Mouse (Mus musculus) embryonic facial prominence, embryonic 14.5 days (tissue): ENCODE measurements around the gene Atxn10. TPM values are rescaled to one million over a fixed set of nuclear protein-coding genes. Genes with fewer than 3 reads are reported as not detected.
"Not testable (repeated sequence)": the region's sequence is repeated elsewhere in the genome, so short reads cannot be mapped to it uniquely, and the experiment has no call there.

Source experiments
- ATAC-seq: fragments of 200-750 bp; cut with Nextera tagmentation; 2 replicates; pipeline ENCODE4 v1.8.0; 2017; ENCODE audit warnings: low read depth, moderate number of reproducible peaks, moderate TSS enrichment
- DNase-seq: peaks from one replicate; pipeline ENCODE4 v3.0.0-alpha.2; 2015; ENCODE audit warnings: low spot score
- H3K27ac ChIP-seq: fragments of 300-500 bp; sonication (generic); replicated peaks from 2 replicates; pipeline ENCODE4 v1.5.1; 2014; ENCODE audit warnings: low read depth, mild to moderate bottlenecking, low read length, moderate library complexity
- H3K27me3 ChIP-seq: fragments of 300-500 bp; sonication (generic); replicated peaks from 2 replicates; pipeline ENCODE4 v1.6.1; 2014; ENCODE audit warnings: low read length; ENCODE audit not compliant: control insufficient read depth, insufficient read depth
- H3K36me3 ChIP-seq: fragments of 300-500 bp; sonication (generic); 2 replicates; pipeline ENCODE4 v1.6.1; 2014; ENCODE audit warnings: low read length, mixed read lengths; ENCODE audit not compliant: control insufficient read depth, insufficient read depth
- H3K4me1 ChIP-seq: fragments of 300-500 bp; sonication (generic); 2 replicates; pipeline ENCODE4 v1.6.1; 2014; ENCODE audit warnings: antibody characterized with exemption, low read length; ENCODE audit not compliant: control insufficient read depth, insufficient read depth
- H3K4me2 ChIP-seq: fragments of 300-500 bp; sonication (generic); 2 replicates; pipeline ENCODE4 v1.6.1; 2014; ENCODE audit warnings: low read depth, mild to moderate bottlenecking, low read length, moderate library complexity, mixed read lengths
- H3K4me3 ChIP-seq: fragments of 300-500 bp; sonication (generic); 2 replicates; pipeline ENCODE4 v1.5.1; 2014; ENCODE audit warnings: low read depth, mild to moderate bottlenecking, low read length
- H3K9ac ChIP-seq: fragments of 300-500 bp; sonication (generic); 2 replicates; pipeline ENCODE4 v1.6.1; 2014; ENCODE audit warnings: low read depth, mild to moderate bottlenecking, low read length, moderate library complexity, mixed read lengths
- H3K9me3 ChIP-seq: fragments of 300-500 bp; sonication (generic); 2 replicates; pipeline ENCODE4 v1.6.1; 2016; ENCODE audit warnings: low read length; ENCODE audit not compliant: control insufficient read depth
- WGBS: fragments of 180-500 bp; shearing (Covaris S2); extraction: QIAGEN DNeasy Blood & Tissue Kit; methylation state at CpG from one replicate; pipeline ENCODE4 v1.1.7; 2014; 5-methylcytosine and 5-hydroxymethylcytosine counted together
- polyA plus RNA-seq: library from polyadenylated mRNA; unstranded; fragments of >200 nt; fragmentation: Nextera tagmentation; extraction: Ambion mirVana; gene quantifications from 2 replicates; pipeline ENCODE4 v1.2.1, GENCODE M21; 2014

Gene Atxn10
- polyA plus RNA-seq, 1 experiment from 2014 or later: 261 TPM

GRCm38 (mm10) chr15:85327808-85328207 is 8.2 kb upstream of the Atxn10 start:
- DNase-seq (no peak), ATAC-seq (no peak)
- Histone ChIP-seq H3K27me3 (no peaks in the 10 kb centered on the region), H3K4me2 (no peak overlapping the region), H3K4me1 (no peaks in the 10 kb centered on the region), H3K9ac (no peak overlapping the region), H3K27ac (no peak overlapping the region), H3K36me3 (no peaks in the 10 kb centered on the region), H3K9me3 (no peaks in the 10 kb centered on the region), H3K4me3 (no peak overlapping the region)
- WGBS: 61% methylated on average over 11 of the region's 11 CpGs

GRCm38 (mm10) chr15:85328455-85328854 is 7.6 kb upstream of the Atxn10 start:
- H3K27ac ChIP-seq, H3K4me1 ChIP-seq, H3K4me2 ChIP-seq, H3K9me3 ChIP-seq, H3K9ac ChIP-seq, H3K27me3 ChIP-seq, H3K36me3 ChIP-seq, H3K4me3 ChIP-seq, DNase-seq, ATAC-seq: not testable (repeated sequence)
- WGBS: 86% methylated on average over 2 of the region's 2 CpGs

GRCm38 (mm10) chr15:85329096-85329495 is 6.9 kb upstream of the Atxn10 start:
- Histone ChIP-seq H3K9me3 (no peaks in the 10 kb centered on the region), H3K9ac (no peak overlapping the region), H3K4me3 (no peak overlapping the region), H3K4me2 (no peak overlapping the region), H3K4me1 (no peaks in the 10 kb centered on the region), H3K27ac (no peak overlapping the region), H3K36me3 (no peaks in the 10 kb centered on the region), H3K27me3 (no peaks in the 10 kb centered on the region)
- WGBS: 91% methylated on average over 5 of the region's 5 CpGs
- DNase-seq (no peak), ATAC-seq (no peak)

GRCm38 (mm10) chr15:85330024-85330423 is 6.0 kb upstream of the Atxn10 start:
- Histone ChIP-seq H3K27ac (no peak overlapping the region), H3K4me1 (no peaks in the 10 kb centered on the region), H3K4me3 (no peak overlapping the region), H3K9ac (no peak overlapping the region), H3K4me2 (no peak overlapping the region), H3K9me3 (no peaks in the 10 kb centered on the region), H3K36me3 (no peaks in the 10 kb centered on the region), H3K27me3 (no peaks in the 10 kb centered on the region)
- ATAC-seq (no peak), DNase-seq (no peak)
- WGBS: 64% methylated on average over 6 of the region's 6 CpGs

- H3K27ac ChIP-seq, H3K36me3 ChIP-seq, H3K9ac ChIP-seq, ATAC-seq, H3K4me2 ChIP-seq, H3K27me3 ChIP-seq, H3K4me3 ChIP-seq, H3K9me3 ChIP-seq, DNase-seq, H3K4me1 ChIP-seq: not testable (repeated sequence)
- 89% methylated on average over 6 of the region's 6 CpGs for WGBS
Measured at GRCm38 (mm10) chr15:85333511-85333910, 2.5 kb upstream of the Atxn10 start.

- no peak overlapping the region for H3K27ac ChIP-seq
- H3K4me1 ChIP-seq: peaks cover 8% of the 10 kb centered on the region
- DNase-seq (no peak), ATAC-seq (no peak)
- H3K27me3 ChIP-seq: no peaks in the 10 kb centered on the region
- H3K4me3 ChIP-seq: no peak overlapping the region
- 71% methylated on average over 3 of the region's 3 CpGs for WGBS
- no peak overlapping the region for H3K9ac ChIP-seq
- no peaks in the 10 kb centered on the region for H3K36me3 ChIP-seq
- no peaks in the 10 kb centered on the region for H3K9me3 ChIP-seq
- no peak overlapping the region for H3K4me2 ChIP-seq
Measured at GRCm38 (mm10) chr15:85334234-85334633, 1.8 kb upstream of the Atxn10 start.

GRCm38 (mm10) chr15:85336301-85336991 is 401 bp downstream of the Atxn10 start:
- peak; percentile 95 for ATAC-seq
- H3K9ac ChIP-seq: peak overlapping the region; percentile 97
- H3K4me2 ChIP-seq: peak overlapping the region; percentile 75
- H3K4me3 ChIP-seq: peak overlapping the region; percentile 90
- 1% methylated on average over 27 of the region's 54 CpGs for WGBS
- DNase-seq: peak; percentile 94
- peaks cover 8% of the 10 kb centered on the region for H3K4me1 ChIP-seq
- peak overlapping the region; percentile 96 for H3K27ac ChIP-seq
- H3K9me3 ChIP-seq: no peaks in the 10 kb centered on the region
- H3K27me3 ChIP-seq: no peaks in the 10 kb centered on the region
- H3K36me3 ChIP-seq: no peaks in the 10 kb centered on the region

GRCm38 (mm10) chr15:85337219-85337618 is 1.2 kb downstream of the Atxn10 start:
- Histone ChIP-seq H3K36me3 (no peaks in the 10 kb centered on the region), H3K27me3 (no peaks in the 10 kb centered on the region), H3K4me1 (peaks cover 8% of the 10 kb centered on the region), H3K9me3 (no peaks in the 10 kb centered on the region), H3K4me3 (peak overlapping the region; percentile 90), H3K27ac (peak overlapping the region; percentile 96), H3K9ac (peak overlapping the region; percentile 97), H3K4me2 (peak overlapping the region; percentile 75)
- ATAC-seq (no peak), DNase-seq (no peak)
- 46% methylated on average over 9 of the region's 9 CpGs for whole genome bisulfite sequencing

GRCm38 (mm10) chr15:85337979-85338378 is 1.9 kb downstream of the Atxn10 start:
- Histone ChIP-seq H3K9ac (no peak overlapping the region), H3K4me1 (peaks cover 8% of the 10 kb centered on the region), H3K9me3 (no peaks in the 10 kb centered on the region), H3K27ac (no peak overlapping the region), H3K27me3 (no peaks in the 10 kb centered on the region), H3K4me3 (no peak overlapping the region), H3K36me3 (no peaks in the 10 kb centered on the region), H3K4me2 (no peak overlapping the region)
- WGBS: 97% methylated on average over 5 of the region's 5 CpGs
- ATAC-seq (no peak), DNase-seq (no peak)
